Mouse (Mus musculus) embryonic fibroblast, embryonic 13.5 days (primary cell): ENCODE measurements around the gene Ttc23.

ENCODE experiments used
- CTCF ChIP-seq: IDR thresholded peaks from 2 replicates; pipeline ENCODE4 v1.5.1; 2011; ENCODE audit warnings: mild to moderate bottlenecking, control low read depth, low read length, moderate library complexity, borderline replicate concordance; ENCODE audit not compliant: insufficient read depth
- POLR2A ChIP-seq: IDR thresholded peaks from 2 replicates; pipeline ENCODE4 v1.6.1; 2011; ENCODE audit warnings: low read depth, mild to moderate bottlenecking, control low read depth, low read length, moderate library complexity

DNA sequence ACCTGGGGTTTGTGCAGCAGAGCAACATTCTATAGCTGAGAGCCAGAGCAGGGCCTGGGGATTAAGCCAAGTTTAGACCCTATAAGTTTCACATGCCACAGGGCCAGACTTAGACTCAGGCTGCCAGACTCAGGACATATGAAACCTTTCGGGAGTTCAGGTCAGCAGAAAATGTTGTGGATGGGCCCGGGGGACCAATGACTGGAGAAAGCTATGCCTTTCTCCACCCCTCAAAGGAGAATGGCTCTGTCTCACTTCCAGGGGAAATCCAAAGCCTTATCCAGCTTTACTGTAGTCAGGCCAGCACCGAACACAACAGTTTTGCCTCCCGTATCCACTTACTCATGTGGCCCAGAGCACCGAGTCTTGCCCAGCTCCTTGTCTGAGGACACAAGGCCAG, 93.6 kb downstream of the Ttc23 start:
- TF ChIP-seq CTCF (no peak), POLR2A (0 out of 2 replicates have a peak, but pooled peaks have one; percentile 8)
